Mouse (Mus musculus) embryonic facial prominence, embryonic 15.5 days (tissue): ENCODE results near the gene Cntn1. TPM values are rescaled to one million over a fixed set of nuclear protein-coding genes. Genes with fewer than 3 reads are reported as not detected.

Source experiments
- ATAC-seq: fragments of 200-750 bp; cut with Nextera tagmentation; 2 replicates; pipeline ENCODE4 v1.8.0; 2017; ENCODE audit warnings: low read depth, moderate TSS enrichment; ENCODE audit not compliant: insufficient number of reproducible peaks, low FRiP score, low TSS enrichment
- H3K27ac ChIP-seq: fragments of 300-500 bp; sonication (generic); replicated peaks from 2 replicates; pipeline ENCODE4 v1.5.1; 2015; ENCODE audit warnings: mild to moderate bottlenecking, inconsistent platforms
- H3K27me3 ChIP-seq: fragments of 300-500 bp; sonication (generic); 2 replicates; pipeline ENCODE4 v1.6.1; 2015; ENCODE audit warnings: inconsistent platforms
- H3K36me3 ChIP-seq: fragments of 300-500 bp; sonication (generic); 2 replicates; pipeline ENCODE4 v1.6.1; 2015; ENCODE audit warnings: mild to moderate bottlenecking, inconsistent platforms
- H3K4me1 ChIP-seq: fragments of 300-500 bp; sonication (generic); 2 replicates; pipeline ENCODE4 v1.6.1; 2015; ENCODE audit warnings: inconsistent platforms
- H3K4me2 ChIP-seq: fragments of 300-500 bp; sonication (generic); replicated peaks from 2 replicates; pipeline ENCODE4 v1.6.1; 2015; ENCODE audit warnings: mild to moderate bottlenecking, inconsistent platforms
- H3K4me3 ChIP-seq: fragments of 300-500 bp; sonication (generic); replicated peaks from 2 replicates; pipeline ENCODE4 v1.5.1; 2015; ENCODE audit warnings: mild to moderate bottlenecking, inconsistent platforms
- H3K9ac ChIP-seq: fragments of 300-500 bp; sonication (generic); 2 replicates; pipeline ENCODE4 v1.6.1; 2015; ENCODE audit warnings: inconsistent platforms
- H3K9me3 ChIP-seq: fragments of 300-500 bp; sonication (generic); replicated peaks from 2 replicates; pipeline ENCODE4 v1.6.1; 2016; ENCODE audit warnings: inconsistent platforms
- WGBS: fragments of 180-500 bp; shearing (Covaris S2); methylation state at CpG from one replicate; pipeline ENCODE4 v1.1.7; 2015; 5-methylcytosine and 5-hydroxymethylcytosine counted together
- polyA plus RNA-seq: library from polyadenylated mRNA; unstranded; fragments of >200 nt; fragmentation: Nextera tagmentation; extraction: Ambion mirVana; gene quantifications from 2 replicates; pipeline ENCODE4 v1.2.1, GENCODE M21; 2015

Cntn1 gene
- polyA plus RNA-seq, 1 experiment from 2014 or later: 2.2 TPM

DNA sequence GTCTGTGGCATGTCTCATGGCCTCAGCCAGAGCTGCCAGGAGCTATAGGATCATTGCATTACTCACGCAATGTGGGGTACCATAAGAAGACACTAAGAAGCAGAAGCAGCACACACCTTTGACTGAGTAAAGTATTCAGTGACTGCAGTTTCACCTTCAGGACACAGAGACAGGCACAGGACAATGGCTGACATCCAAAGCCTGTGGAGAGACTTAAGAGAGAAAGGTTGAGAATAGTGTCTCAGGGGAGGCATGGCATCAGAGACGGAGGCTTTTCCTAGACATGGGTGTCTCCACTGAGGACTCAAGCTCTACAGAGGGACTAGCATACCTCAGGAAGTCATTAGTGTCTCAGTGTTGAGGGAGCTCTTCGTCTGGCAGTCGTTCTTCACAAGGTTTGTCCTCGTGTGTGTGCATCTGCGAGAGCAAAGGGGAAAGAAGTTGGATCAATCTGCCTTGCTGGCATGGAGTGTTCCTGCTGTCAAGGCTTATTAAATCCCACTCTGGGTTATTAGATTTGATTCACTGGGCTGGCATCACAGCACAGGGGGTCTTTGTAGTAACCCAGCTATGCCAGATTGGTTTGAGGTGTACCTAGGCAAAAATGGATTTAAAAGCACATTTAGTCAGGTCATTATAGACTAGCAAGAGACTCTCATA, 149.5 kb downstream of the Cntn1 start:
- ATAC-seq: no peak
- WGBS: 64% methylated on average over 6 of the region's 6 CpGs
- no peak overlapping the region for H3K9ac ChIP-seq

DNA sequence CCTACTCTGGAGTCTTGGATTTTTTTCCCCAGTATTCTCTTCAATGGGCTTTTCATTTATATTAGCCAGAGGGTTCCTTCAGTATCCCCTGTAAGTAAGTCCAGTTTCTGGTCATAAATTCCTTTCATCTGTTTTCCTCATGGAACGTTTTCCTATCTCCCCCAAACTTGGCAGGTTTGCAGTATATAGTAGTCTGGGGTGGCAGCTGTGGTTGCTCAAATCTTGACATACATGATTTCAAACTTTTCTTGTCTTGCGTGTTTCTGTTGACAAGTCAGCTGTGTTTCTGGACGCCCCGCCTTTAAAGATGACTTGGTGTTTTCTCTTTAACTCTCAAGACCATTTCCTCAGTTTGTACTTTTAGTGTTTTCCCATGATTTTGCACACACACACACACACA, 155.7 kb downstream of the Cntn1 start:
- no peaks in the 10 kb centered on the region for H3K4me1 ChIP-seq
- no peaks in the 10 kb centered on the region for H3K36me3 ChIP-seq
- H3K4me3 ChIP-seq: no peak overlapping the region
- no peak overlapping the region for H3K9ac ChIP-seq
- H3K9me3 ChIP-seq: no peaks in the 10 kb centered on the region
- H3K27me3 ChIP-seq: no peaks in the 10 kb centered on the region
- no peak overlapping the region for H3K4me2 ChIP-seq
- WGBS: 75% methylated on average over 4 of the region's 4 CpGs
- no peak for ATAC-seq
- H3K27ac ChIP-seq: no peak overlapping the region

More for the DNA sequence above, 149.5 kb downstream of the Cntn1 start:
- Histone ChIP-seq H3K4me3 (no peak overlapping the region), H3K4me2 (no peak overlapping the region), H3K9me3 (no peaks in the 10 kb centered on the region), H3K4me1 (no peaks in the 10 kb centered on the region), H3K27ac (no peak overlapping the region), H3K27me3 (no peaks in the 10 kb centered on the region), H3K36me3 (no peaks in the 10 kb centered on the region)

DNA sequence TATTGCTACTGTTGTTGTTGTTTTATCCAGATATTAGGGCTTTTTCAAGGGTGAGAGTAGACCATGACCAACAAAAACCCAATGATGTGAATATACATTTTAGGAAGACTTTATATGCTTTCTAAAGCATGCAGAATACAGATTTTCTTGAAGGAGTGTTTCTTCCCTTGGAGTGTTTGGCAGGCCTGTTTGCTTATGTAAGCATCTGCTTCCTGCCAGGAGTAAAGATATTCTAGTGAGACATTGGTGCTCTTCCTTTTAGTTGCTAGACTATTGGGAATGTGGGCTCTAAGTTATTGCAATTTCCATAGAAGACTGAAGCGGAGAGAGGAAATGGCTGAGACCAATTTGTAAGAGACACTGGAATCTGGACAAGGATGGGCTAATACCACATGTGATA, 158.8 kb downstream of the Cntn1 start:
- Histone ChIP-seq H3K9ac (no peak overlapping the region), H3K27me3 (no peaks in the 10 kb centered on the region), H3K4me2 (no peak overlapping the region), H3K4me1 (no peaks in the 10 kb centered on the region), H3K9me3 (no peaks in the 10 kb centered on the region), H3K4me3 (no peak overlapping the region), H3K36me3 (no peaks in the 10 kb centered on the region), H3K27ac (no peak overlapping the region)
- no peak for ATAC-seq
- 100% methylated on average over 1 of the region's 1 CpGs for WGBS

DNA sequence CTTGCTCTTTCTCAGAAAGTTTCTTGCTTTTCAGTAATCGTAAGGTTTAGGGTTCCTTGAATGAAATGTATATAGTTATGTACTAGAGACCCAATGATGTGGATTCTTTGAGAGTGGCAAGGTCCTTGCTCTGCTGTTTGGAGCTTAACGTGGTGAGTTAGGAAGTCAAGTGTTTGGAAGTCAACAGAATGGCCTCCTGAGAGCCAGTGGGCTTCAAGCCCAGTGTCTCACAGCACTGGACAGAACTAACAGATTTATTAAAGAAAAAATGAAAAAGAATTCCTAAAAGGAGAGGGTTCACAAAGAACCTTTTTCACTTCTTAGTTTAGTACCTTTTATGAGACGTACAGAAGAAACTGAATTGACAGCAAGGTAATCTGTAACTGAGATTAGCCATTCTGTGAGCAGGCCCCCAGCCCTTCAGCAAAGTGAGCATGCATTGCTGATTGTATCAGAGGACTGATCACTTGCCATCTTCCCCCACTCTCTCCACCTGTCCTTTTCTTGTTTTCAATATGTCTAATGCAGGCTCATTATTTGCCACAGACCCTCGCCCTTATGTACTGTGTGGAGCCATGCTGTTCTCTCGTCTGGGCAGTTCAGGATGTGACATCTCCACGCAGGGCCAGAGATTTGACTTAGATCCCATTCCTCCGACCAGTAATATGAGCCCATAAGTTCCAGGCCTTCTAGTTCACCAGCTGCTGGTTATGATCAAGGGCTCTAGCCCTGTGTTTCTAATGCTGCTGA, 159.7 kb downstream of the Cntn1 start:
- H3K4me2 ChIP-seq: no peak overlapping the region
- H3K36me3 ChIP-seq: no peaks in the 10 kb centered on the region
- H3K9me3 ChIP-seq: no peaks in the 10 kb centered on the region
- no peaks in the 10 kb centered on the region for H3K4me1 ChIP-seq
- H3K4me3 ChIP-seq: no peak overlapping the region
- WGBS: 74% methylated on average over 7 of the region's 7 CpGs
- no peak overlapping the region for H3K9ac ChIP-seq
- no peak for ATAC-seq
- H3K27ac ChIP-seq: no peak overlapping the region
- H3K27me3 ChIP-seq: no peaks in the 10 kb centered on the region

DNA sequence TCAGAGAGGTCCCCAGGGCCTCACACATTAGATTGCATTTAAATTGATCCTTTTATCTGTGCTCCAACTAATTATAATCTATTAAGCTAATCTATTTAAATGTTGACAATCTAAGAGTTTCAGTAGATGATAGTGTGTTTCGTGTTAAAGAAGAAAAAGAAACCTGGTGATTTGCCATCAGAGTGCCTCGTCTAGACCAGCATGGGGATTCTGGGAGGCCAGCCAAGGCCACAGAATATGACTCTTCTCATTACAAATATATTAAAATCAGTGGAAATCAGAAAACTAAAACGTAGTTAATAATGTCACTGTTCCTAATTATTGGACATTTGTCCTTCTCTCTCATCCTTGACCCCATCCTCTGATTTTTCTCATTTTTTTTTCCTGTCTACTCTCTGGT, 164.9 kb downstream of the Cntn1 start:
- no peak overlapping the region for H3K4me3 ChIP-seq
- no peak for ATAC-seq
- H3K27me3 ChIP-seq: no peaks in the 10 kb centered on the region
- 42% methylated on average over 3 of the region's 3 CpGs for WGBS
- no peak overlapping the region for H3K4me2 ChIP-seq
- H3K27ac ChIP-seq: no peak overlapping the region
- H3K9ac ChIP-seq: no peak overlapping the region
- no peaks in the 10 kb centered on the region for H3K9me3 ChIP-seq
- no peaks in the 10 kb centered on the region for H3K36me3 ChIP-seq
- no peaks in the 10 kb centered on the region for H3K4me1 ChIP-seq

DNA sequence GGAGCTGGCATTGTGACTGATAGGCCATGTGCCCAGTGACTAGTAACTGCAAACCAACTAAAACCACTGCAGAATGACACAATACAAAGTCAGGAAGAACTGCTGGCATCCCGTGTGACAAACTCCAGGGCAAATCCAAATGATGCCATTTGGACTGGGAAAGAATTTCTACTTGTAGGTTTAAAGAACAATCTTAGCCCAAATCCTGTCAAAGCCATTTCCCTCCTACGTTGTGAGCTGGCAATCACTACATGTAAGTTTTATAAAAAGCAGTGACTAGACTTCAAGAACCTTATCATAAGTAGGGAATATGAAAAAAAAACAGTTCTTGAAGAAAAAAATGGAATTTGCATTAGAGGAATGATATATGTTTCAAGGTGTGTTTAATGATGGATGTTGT, 170.5 kb downstream of the Cntn1 start:
- Histone ChIP-seq H3K4me2 (no peak overlapping the region), H3K36me3 (no peaks in the 10 kb centered on the region), H3K9me3 (no peaks in the 10 kb centered on the region), H3K27ac (no peak overlapping the region), H3K4me3 (no peak overlapping the region), H3K4me1 (no peaks in the 10 kb centered on the region), H3K9ac (no peak overlapping the region), H3K27me3 (no peaks in the 10 kb centered on the region)
- no peak for ATAC-seq
- 73% methylated on average over 2 of the region's 2 CpGs for WGBS

DNA sequence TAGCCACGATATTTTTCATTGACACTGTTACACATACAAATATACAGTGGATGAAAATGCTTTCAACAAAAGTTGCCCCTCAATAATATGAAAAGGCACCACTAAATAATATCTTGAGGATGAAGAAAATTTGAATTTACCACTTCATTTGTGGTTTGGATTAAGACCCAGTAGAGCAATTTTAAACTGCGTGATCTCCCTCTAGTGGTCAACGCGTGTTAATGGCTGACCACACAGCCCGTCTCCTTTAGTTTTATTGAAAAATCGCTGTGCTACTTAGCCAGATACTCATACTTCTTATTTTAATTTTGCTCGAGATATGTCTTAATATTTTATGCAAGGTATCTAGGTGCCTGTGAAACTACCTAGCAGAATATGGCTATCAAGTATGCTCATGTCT, 180.4 kb downstream of the Cntn1 start:
- Histone ChIP-seq H3K4me1 (no peaks in the 10 kb centered on the region), H3K9ac (no peak overlapping the region), H3K9me3 (no peaks in the 10 kb centered on the region), H3K4me2 (no peak overlapping the region), H3K27me3 (no peaks in the 10 kb centered on the region), H3K36me3 (no peaks in the 10 kb centered on the region), H3K4me3 (no peak overlapping the region), H3K27ac (no peak overlapping the region)
- ATAC-seq: no peak
- 15% methylated on average over 7 of the region's 7 CpGs for WGBS

DNA sequence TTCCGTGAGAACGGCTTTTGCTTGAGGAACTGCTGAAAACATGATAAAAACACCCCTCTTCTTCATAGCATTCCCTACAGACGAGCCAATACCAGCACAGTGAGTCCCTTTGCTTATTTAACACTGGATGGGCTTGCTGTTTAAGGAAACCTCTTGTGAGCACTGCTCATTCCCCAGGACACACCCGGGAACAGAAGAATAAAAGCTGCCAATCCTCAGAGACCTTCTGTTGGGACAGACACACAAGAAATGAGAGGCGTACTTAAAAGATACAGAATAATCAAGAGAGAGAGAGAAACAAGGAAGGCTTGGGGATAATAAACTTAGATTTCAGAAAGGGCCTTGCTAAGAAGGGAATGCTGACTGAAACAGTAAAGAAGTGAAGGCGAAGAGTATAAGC, 184.9 kb downstream of the Cntn1 start:
- no peak overlapping the region for H3K4me2 ChIP-seq
- H3K9me3 ChIP-seq: no peaks in the 10 kb centered on the region
- no peak overlapping the region for H3K4me3 ChIP-seq
- H3K9ac ChIP-seq: no peak overlapping the region
- no peaks in the 10 kb centered on the region for H3K4me1 ChIP-seq
- no peaks in the 10 kb centered on the region for H3K36me3 ChIP-seq
- no peak for ATAC-seq
- WGBS: 73% methylated on average over 6 of the region's 6 CpGs
- no peak overlapping the region for H3K27ac ChIP-seq
- no peaks in the 10 kb centered on the region for H3K27me3 ChIP-seq

DNA sequence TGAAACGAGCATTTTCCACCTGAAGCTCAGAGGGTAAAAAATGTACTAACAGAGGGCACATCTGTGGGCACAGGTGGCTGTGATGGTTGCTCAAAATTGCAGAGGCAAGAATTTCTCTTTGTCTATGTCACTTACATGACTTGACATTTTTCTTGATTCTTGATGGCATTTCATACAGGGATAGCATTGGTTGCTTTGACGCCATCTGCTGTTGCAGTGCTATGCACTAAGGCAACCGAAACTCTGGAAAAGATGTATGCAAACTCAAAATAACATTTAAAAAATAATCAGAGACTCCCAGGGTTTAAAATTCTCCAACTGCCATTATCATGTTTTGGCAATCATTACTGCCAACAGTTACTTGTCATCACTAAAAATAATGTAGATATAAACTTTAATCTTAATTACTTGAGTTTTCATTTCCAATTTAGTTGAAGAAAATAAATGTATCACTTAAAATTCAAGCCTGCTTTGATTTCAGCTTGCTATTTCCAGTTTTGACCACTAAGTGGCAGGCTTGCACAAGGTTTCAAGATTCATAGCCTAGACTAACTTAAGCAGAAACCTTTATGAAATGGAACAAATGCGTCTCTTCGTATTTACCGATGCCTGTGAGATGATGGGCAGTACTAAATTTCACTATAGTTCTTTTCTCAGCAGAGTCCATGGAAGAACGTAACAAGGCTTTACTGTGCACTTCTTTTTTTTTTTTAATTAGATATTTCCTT, 214.2 kb downstream of the Cntn1 start:
- no peak overlapping the region for H3K27ac ChIP-seq
- WGBS: 22% methylated on average over 7 of the region's 7 CpGs
- H3K36me3 ChIP-seq: no peaks in the 10 kb centered on the region
- H3K4me1 ChIP-seq: no peaks in the 10 kb centered on the region
- no peaks in the 10 kb centered on the region for H3K9me3 ChIP-seq
- H3K27me3 ChIP-seq: no peaks in the 10 kb centered on the region
- H3K9ac ChIP-seq: no peak overlapping the region
- no peak for ATAC-seq
- H3K4me3 ChIP-seq: no peak overlapping the region
- H3K4me2 ChIP-seq: no peak overlapping the region

DNA sequence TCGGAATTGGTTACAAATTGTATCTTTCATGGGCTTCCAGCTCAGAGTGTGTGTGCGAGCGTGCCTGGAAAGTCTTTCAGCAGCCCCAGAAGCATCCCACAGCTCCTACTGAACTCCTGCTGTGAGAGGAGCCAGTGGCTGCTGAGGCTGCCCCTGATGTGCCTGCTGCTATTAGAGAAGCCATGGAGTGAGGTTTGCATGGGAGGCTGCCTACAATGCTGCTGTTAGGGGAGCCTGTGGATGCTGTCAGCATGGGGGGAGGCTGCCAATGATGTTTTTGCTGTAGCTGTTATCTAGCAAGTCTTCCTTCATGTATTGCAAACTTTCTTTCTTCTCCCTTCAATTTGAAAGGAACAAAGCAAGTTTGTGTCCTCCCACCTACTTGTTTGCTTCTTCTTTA, 217.4 kb downstream of the Cntn1 start:
- Histone ChIP-seq H3K36me3 (no peaks in the 10 kb centered on the region), H3K4me2 (no peak overlapping the region), H3K4me1 (no peaks in the 10 kb centered on the region), H3K27me3 (no peaks in the 10 kb centered on the region), H3K9ac (no peak overlapping the region), H3K27ac (0 out of 2 replicates have a peak overlapping the region, but pooled peaks have one; percentile 30), H3K4me3 (no peak overlapping the region), H3K9me3 (no peaks in the 10 kb centered on the region)
- no peak for ATAC-seq
- 55% methylated on average over 3 of the region's 3 CpGs for WGBS

DNA sequence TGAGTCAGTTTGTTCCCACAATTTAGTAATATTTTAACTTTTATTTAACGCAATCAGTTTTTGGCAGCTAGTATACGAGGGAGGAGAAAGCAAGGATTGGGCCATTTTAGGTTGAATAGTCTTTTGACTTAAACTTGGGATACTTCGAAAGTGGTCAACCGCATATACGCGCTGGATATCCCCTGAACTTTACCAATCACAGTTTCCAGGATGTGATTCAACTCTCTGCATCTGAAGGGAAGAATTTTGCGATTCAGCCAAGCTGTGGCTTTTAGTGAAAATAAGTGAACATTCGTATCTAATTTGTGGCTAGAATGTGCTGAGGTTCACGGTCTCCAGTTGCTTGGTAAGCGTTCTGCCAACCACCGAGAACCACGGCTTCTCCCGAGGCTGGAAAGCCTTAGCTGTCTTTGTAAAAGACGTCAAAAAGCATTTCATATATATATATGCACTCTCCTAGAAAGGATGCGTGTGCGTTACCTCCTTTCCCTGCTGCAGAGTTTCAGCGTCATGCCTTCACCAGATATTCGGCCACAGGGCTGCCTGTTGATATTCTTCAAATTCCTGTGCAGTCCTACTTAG, 217.9 kb downstream of the Cntn1 start:
- H3K9ac ChIP-seq: no peak overlapping the region
- H3K4me3 ChIP-seq: no peak overlapping the region
- 0 out of 2 replicates have a peak overlapping the region, but pooled peaks have one; percentile 30 for H3K27ac ChIP-seq
- no peaks in the 10 kb centered on the region for H3K36me3 ChIP-seq
- H3K4me2 ChIP-seq: no peak overlapping the region
- 51% methylated on average over 18 of the region's 18 CpGs for WGBS
- no peaks in the 10 kb centered on the region for H3K9me3 ChIP-seq
- peak; percentile 70 for ATAC-seq
- H3K4me1 ChIP-seq: no peaks in the 10 kb centered on the region
- no peaks in the 10 kb centered on the region for H3K27me3 ChIP-seq
